Mouse (Mus musculus) spleen, embryonic (tissue): ENCODE data around the gene 1110002E22Rik.

ENCODE experiments used
- CTCF ChIA-PET: fragments of 350-600 bp; sonication (Branson Sonifier 250); formaldehyde crosslinking; loops from one replicate; lab custom pipeline; 2022; lab: Charles Lee

Gene 1110002E22Rik

GRCm38 (mm10) chr3:138105056-138105455 is 40.2 kb downstream of the 1110002E22Rik start:
- CTCF ChIA-PET = no interaction called here

DNA sequence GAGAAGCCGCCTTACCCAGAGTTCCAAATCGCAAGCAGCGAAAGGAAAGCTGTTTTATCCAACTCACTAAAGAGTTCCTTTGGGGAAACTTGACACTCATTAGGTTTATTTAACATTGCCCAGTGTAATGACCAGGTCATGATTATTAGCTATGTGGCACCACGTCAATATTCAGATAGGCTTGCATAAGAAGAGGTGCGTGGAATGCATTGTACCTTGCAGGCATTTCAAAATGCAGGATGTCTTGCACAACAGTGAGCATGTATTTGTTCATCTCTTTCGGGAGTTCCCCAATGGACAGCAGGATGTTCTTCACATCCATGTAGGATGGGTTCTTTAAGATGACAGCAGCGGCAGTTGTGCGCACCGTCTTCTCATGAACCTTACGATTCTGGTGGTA is 42.0 kb downstream of the 1110002E22Rik start:
- CTCF ChIA-PET = no interaction called here

DNA sequence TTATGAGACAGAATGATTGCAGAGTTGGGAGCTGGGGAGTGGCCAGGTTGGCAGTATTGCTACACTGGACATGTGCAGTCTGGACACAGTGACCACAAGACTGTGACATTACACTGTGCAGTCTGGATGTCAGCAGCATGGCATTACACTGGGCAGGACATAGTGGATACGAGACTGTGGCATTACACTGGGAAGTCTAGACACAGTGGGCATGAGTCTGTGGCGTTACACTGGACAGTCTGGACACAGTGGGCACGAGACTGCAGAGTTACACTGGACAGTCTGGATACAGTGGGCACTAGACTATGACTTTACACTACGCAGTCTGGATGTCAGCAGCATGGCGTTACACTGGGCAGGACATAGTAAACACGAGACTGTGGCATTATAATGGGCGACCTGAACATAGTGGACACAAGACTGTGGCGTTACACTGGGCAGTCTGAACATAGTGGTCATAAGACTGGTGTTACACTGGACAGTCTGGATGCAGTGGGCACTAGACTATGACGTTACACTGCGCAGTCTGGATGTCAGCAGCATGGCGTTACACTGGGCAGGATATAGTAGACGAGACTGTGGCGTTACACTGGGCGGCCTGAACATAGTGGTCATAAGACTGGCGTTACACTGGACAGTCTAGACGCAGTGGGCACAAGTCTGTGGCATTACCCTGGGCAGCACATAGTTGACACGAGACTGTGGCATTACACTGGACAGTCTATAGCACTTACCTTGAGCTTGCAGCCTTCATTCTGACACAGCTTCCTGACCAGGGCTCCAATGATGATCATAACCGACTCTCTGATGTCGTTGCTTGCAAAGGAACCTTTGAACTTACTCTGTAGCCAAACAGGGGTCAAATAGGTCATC is 46.3 kb downstream of the 1110002E22Rik start:
- CTCF ChIA-PET = no interaction called here

GRCm38 (mm10) chr3:138114106-138114505 is 49.3 kb downstream of the 1110002E22Rik start:
- CTCF ChIA-PET = no interaction called here

GRCm38 (mm10) chr3:138116871-138117270 is 52.0 kb downstream of the 1110002E22Rik start:
- CTCF ChIA-PET = no interaction called here

- CTCF ChIA-PET = no interaction called here
Observed at GRCm38 (mm10) chr3:138118392-138118791, 53.5 kb downstream of the 1110002E22Rik start.

- CTCF ChIA-PET = no interaction called here
Observed at GRCm38 (mm10) chr3:138118831-138119230, 54.0 kb downstream of the 1110002E22Rik start.

DNA sequence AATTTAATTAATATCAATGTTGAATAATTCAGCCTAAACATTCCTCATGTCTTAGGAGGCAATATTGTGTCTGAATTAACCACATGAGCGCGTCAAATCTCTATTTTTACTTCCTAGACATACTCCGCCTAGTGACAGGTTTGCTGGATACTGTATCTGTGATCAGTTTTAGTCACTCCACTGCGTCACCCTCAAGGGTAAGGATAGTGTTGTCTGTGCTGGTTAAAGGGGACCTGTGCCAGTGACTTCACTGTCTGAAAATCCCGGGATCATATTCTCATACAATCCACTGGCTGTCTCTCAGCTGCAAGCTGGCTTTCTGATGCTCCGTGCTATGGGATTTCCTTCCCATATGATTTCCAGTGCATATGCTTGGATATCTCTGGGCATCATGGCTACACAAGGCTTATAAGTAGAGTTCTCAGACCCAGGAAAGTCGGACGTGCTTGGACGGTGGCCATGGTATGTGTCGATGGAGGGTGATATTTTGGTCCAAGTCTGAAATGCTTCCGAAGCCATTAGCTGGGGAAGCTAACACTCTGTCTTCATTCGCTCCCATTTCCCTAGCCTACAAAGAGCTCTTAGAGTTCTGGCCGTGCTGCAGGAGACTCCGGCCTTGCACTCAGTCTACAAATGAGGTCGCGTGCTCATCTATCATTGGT is 54.7 kb downstream of the 1110002E22Rik start:
- CTCF ChIA-PET = no interaction called here

- CTCF ChIA-PET = no interaction called here
Observed at GRCm38 (mm10) chr3:138121461-138121860, 56.6 kb downstream of the 1110002E22Rik start.

- CTCF ChIA-PET = no interaction called here
Observed at GRCm38 (mm10) chr3:138123842-138124241, 59.0 kb downstream of the 1110002E22Rik start.

- CTCF ChIA-PET = no interaction called here
Observed at GRCm38 (mm10) chr3:138129110-138129509, 64.3 kb downstream of the 1110002E22Rik start.

GRCm38 (mm10) chr3:138130692-138131091 is 65.8 kb downstream of the 1110002E22Rik start:
- CTCF ChIA-PET = no interaction called here
